Mouse (Mus musculus) heart, embryonic 13.5 days (tissue): ENCODE measurements around the gene C130050O18Rik. TPM values are rescaled to one million over a fixed set of nuclear protein-coding genes. Genes with fewer than 3 reads are reported as not detected.

Experiments used
- ATAC-seq: fragments of 200-750 bp; cut with Nextera tagmentation; 2 replicates; pipeline ENCODE4 v1.8.0; 2017; ENCODE audit warnings: moderate TSS enrichment; ENCODE audit not compliant: insufficient number of reproducible peaks, low FRiP score, low TSS enrichment; ENCODE audit errors: extremely low read depth
- H3K27ac ChIP-seq: fragments of 300-500 bp; sonication (generic); replicated peaks from 2 replicates; pipeline ENCODE4 v1.5.1; 2015; ENCODE audit warnings: moderate library complexity, mild to moderate bottlenecking, inconsistent platforms
- H3K27me3 ChIP-seq: fragments of 300-500 bp; sonication (generic); replicated peaks from 2 replicates; pipeline ENCODE4 v1.6.1; 2015; ENCODE audit warnings: mild to moderate bottlenecking, inconsistent platforms
- H3K36me3 ChIP-seq: fragments of 300-500 bp; sonication (generic); 2 replicates; pipeline ENCODE4 v1.6.1; 2015; ENCODE audit warnings: mild to moderate bottlenecking, inconsistent platforms
- H3K4me1 ChIP-seq: fragments of 300-500 bp; sonication (generic); 2 replicates; pipeline ENCODE4 v1.6.1; 2015; ENCODE audit warnings: inconsistent platforms
- H3K4me2 ChIP-seq: fragments of 300-500 bp; sonication (generic); 2 replicates; pipeline ENCODE4 v1.6.1; 2015; ENCODE audit warnings: inconsistent platforms, mild to moderate bottlenecking, moderate library complexity
- H3K4me3 ChIP-seq: fragments of 300-500 bp; sonication (generic); 2 replicates; pipeline ENCODE4 v1.5.1; 2015; ENCODE audit warnings: moderate library complexity, mild to moderate bottlenecking, inconsistent platforms
- H3K9ac ChIP-seq: fragments of 300-500 bp; sonication (generic); 2 replicates; pipeline ENCODE4 v1.6.1; 2015; ENCODE audit warnings: inconsistent platforms, mild to moderate bottlenecking, moderate library complexity
- H3K9me3 ChIP-seq: fragments of 300-500 bp; sonication (generic); 2 replicates; pipeline ENCODE4 v1.6.1; 2016; ENCODE audit warnings: inconsistent platforms
- WGBS: fragments of 180-500 bp; shearing (Covaris S2); methylation state at CpG from one replicate; pipeline ENCODE4 v1.1.7; 2015; ENCODE audit warnings: mixed read lengths; 5-methylcytosine and 5-hydroxymethylcytosine counted together
- polyA plus RNA-seq: library from polyadenylated mRNA; unstranded; fragments of >200 nt; fragmentation: Nextera tagmentation; extraction: Ambion mirVana; gene quantifications from 2 replicates; pipeline ENCODE4 v1.2.1, GENCODE M21; 2015

Gene C130050O18Rik
- polyA plus RNA-seq, 1 experiment from 2014 or later, result 0.24 TPM

DNA sequence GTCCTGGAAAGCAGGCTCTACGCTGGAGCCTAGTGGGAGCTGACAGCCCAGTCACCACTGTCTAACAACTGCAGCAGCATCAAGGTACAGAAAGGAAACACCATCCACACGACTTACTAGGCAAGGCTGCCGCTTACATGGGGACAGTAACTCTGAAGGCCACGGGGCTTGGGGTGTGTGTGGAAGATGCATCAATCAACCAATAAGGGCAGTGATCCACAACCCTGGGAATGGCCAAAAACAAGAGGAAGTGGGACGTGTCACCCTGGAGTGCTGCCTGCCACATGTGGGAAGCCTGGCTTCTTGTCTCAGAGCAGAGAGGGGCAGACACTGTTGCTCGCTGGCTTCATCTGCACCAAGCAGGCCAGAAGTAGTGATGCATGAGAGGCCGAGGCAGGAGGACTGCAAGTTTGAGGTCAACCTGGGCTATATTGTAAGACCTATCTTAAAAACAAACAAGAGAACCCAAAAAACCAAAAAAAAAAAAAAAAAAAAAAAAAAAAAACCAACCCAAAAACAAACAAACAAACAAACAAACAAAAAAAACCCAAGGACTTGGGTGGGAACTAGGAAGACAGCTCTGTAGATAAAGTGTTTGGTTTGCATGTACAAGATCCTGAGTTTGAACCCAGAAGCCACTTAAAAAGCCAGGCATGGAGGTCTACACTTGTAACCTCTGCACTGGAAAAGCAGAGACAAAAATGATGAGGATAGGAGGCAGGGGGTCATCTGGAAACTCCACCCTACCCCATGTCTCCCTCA is 27.8 kb downstream of the C130050O18Rik start:
- H3K36me3 ChIP-seq, result no peaks in the 10 kb centered on the region
- no peak overlapping the region for H3K4me3 ChIP-seq
- H3K4me1 ChIP-seq, result peaks cover 25% of the 10 kb centered on the region
- H3K4me2 ChIP-seq, result no peak overlapping the region
- peaks cover 33% of the 10 kb centered on the region for H3K27me3 ChIP-seq
- ATAC-seq, result no peak
- H3K9ac ChIP-seq, result no peak overlapping the region
- WGBS, result 67% methylated on average over 7 of the region's 7 CpGs
- no peaks in the 10 kb centered on the region for H3K9me3 ChIP-seq
- no peak overlapping the region for H3K27ac ChIP-seq

DNA sequence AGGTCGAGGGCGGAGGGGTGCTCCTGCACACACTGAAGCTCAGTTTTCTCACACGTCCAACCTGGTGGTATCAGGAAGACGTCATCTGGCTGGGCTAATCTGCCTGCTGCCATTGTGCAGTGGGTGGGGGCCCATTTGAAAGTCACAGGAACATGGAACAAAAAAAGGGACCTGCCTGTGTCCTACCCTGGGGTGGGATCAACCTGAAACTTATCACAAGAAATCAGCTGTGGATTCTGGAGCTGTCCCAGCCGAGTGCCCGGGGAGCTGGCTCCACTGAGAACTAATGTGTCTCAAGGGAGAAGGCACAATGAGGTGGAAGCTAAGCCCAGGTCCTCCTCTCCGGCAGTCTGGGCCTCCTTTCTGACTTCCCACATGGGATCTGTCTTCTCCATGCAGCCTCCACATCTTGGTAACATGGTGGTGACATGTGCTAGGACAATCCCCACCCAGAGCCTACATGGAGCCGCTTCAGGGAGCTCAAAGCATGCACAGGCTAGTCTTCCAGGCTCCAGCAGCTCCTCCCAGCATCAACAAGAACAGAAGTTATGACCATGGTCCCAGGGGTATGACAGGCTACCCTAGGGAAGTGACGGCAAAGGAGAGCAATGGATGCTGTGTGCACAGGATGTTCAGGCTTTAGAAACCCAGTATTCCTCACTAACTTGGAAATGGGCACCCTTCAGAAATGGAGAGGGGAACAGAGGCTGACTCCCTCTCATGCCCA is 28.9 kb downstream of the C130050O18Rik start:
- Histone ChIP-seq H3K9ac (no peak overlapping the region), H3K27me3 (peaks cover 31% of the 10 kb centered on the region), H3K4me2 (no peak overlapping the region), H3K36me3 (no peaks in the 10 kb centered on the region), H3K4me3 (no peak overlapping the region), H3K27ac (no peak overlapping the region), H3K4me1 (peaks cover 20% of the 10 kb centered on the region), H3K9me3 (no peaks in the 10 kb centered on the region)
- no peak for ATAC-seq
- WGBS, result 71% methylated on average over 9 of the region's 9 CpGs

DNA sequence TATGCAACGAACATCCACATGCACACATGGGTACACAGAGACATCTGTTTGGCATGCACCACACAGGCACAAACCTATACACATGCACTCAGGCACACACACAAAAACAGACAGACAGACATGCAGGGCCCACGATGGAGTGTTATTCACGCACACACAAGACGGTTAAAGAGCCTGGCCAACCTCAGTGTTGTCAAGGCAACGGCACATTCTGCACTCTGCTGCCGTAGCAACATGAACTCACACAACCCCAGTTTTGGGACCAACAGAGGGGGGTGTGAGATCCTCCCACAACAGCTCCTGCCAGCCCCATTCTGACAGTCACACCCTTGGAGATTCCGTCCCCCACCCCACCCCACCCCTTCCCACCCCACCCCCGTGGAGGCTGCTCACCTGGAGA is 29.9 kb downstream of the C130050O18Rik start:
- ATAC-seq, result no peak
- no peak overlapping the region for H3K9ac ChIP-seq
- no peaks in the 10 kb centered on the region for H3K9me3 ChIP-seq
- H3K27ac ChIP-seq, result no peak overlapping the region
- H3K4me3 ChIP-seq, result no peak overlapping the region
- H3K27me3 ChIP-seq, result peaks cover 28% of the 10 kb centered on the region
- no peak overlapping the region for H3K4me2 ChIP-seq
- no peaks in the 10 kb centered on the region for H3K36me3 ChIP-seq
- 64% methylated on average over 8 of the region's 8 CpGs for WGBS
- peaks cover 11% of the 10 kb centered on the region for H3K4me1 ChIP-seq

DNA sequence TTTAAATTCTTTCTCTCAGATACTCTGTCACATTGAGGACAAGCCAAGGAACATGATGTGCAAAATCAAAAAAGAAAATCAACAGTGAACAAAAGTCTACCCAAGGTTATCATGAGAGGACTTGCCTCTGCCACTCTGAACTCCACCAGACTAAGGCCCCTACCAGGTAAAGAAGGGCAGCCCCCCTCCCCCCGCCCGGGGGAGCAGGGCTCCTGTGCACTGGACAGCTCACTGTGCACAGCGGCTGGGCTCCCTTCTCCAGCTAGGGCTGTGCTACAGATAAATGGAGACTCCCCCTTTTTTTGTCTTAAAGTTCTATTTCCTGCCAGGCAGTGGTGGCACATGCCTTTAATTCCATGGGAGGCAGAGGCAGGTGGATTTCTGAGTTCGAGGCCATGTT is 32.7 kb downstream of the C130050O18Rik start:
- Histone ChIP-seq H3K4me1 (peaks cover 17% of the 10 kb centered on the region; the same call in 1 of the 2 replicates), H3K9me3 (no peaks in the 10 kb centered on the region), H3K36me3 (no peaks in the 10 kb centered on the region), H3K27me3 (peaks cover 17% of the 10 kb centered on the region; the same call in 1 of the 2 replicates), H3K9ac (no peak overlapping the region), H3K4me3 (no peak overlapping the region), H3K4me2 (no peak overlapping the region), H3K27ac (no peak overlapping the region)
- WGBS, result 91% methylated on average over 4 of the region's 4 CpGs
- no peak for ATAC-seq

DNA sequence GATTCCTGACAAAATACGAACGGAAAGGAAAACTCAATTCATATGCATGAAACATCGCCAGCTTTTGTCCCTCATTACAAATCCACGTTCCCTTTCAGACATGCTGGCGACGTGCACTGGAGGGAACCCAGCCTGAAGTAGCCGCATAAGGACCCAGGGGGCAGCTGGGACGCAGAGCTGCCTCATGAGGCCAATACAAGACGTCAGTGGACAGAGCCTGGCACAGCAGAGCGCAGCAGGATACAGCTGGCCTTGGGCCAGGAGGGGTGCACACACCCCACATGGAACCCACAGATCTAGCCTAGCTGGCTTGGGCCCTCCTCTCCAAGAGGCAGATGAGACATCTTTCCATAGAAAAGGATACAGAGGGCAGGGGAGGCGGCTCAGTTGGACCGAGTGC is 33.4 kb downstream of the C130050O18Rik start:
- no peaks in the 10 kb centered on the region for H3K9me3 ChIP-seq
- H3K27ac ChIP-seq, result no peak overlapping the region
- 85% methylated on average over 12 of the region's 12 CpGs for WGBS
- H3K4me1 ChIP-seq, result peaks cover 17% of the 10 kb centered on the region; the same call in 1 of the 2 replicates
- no peak overlapping the region for H3K9ac ChIP-seq
- no peak for ATAC-seq
- no peak overlapping the region for H3K4me3 ChIP-seq
- H3K4me2 ChIP-seq, result no peak overlapping the region
- peaks cover 15% of the 10 kb centered on the region; the same call in 1 of the 2 replicates for H3K27me3 ChIP-seq
- no peaks in the 10 kb centered on the region for H3K36me3 ChIP-seq

DNA sequence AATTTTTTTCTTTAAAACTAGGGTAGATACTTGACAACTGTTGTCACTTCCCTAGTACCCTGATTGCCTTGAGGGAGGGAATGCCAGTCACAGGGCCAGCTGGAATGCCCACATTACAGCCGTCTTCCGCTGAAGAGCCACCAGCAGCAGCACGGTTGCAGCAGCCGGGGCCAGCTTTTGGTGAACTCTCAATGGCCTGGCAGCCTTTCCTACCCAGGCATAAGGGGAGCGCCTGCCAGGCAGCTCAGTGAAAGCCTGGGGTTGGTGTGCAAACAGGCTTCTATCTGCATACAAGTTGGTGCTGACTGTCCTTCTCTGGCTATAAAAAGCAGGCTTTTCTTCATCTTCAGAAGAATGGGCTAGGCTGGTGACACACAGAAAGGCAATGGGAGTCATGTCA is 35.4 kb downstream of the C130050O18Rik start:
- Histone ChIP-seq H3K27me3 (peaks cover 8% of the 10 kb centered on the region; the same call in 1 of the 2 replicates), H3K9ac (no peak overlapping the region), H3K4me2 (no peak overlapping the region), H3K9me3 (no peaks in the 10 kb centered on the region), H3K4me3 (no peak overlapping the region), H3K4me1 (peaks cover 12% of the 10 kb centered on the region; the same call in 1 of the 2 replicates), H3K27ac (no peak overlapping the region), H3K36me3 (no peaks in the 10 kb centered on the region)
- no peak for ATAC-seq
- whole genome bisulfite sequencing, result 73% methylated on average over 5 of the region's 5 CpGs

DNA sequence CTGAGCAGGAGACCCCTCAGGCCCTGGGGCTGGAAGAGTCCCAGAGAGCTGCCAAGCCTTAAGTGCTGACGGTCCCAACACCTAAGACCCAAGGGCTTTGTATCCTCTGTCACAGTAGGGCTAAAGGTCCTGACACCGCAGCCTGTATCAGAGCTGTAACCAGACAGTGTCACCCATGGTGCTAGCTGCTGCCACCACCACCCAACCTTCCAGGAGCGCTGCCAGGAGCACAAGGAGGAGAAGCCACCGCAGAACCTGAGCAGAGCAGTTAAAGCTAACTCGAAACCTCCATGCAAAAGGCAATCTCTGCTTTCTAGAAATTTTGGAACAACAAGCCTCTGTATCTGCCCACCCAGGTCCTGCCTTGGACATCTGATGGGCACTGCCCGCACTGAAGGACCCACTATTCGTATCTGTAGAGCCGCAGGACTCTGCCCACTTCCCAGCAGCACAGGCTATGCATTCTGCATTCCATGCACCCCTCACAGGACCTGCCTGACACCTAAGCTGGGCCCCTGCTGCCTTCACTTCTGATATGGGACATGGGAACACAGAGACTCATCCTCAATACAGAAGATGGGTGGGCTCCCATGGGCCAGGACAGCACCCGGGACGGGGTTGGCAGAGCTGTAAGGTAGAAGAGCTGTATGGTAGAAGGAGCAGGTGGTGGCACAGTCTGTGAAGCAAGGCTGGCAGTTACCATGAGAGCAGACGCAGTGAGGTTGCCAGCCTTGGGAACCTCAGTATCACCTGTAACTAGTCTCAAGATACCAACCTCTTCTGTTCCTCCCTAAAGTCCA is 36.0 kb downstream of the C130050O18Rik start:
- no peak overlapping the region for H3K27ac ChIP-seq
- peaks cover 12% of the 10 kb centered on the region; the same call in 1 of the 2 replicates for H3K4me1 ChIP-seq
- 85% methylated on average over 11 of the region's 11 CpGs for WGBS
- H3K9ac ChIP-seq, result no peak overlapping the region
- no peaks in the 10 kb centered on the region for H3K9me3 ChIP-seq
- no peak overlapping the region for H3K4me2 ChIP-seq
- H3K27me3 ChIP-seq, result peaks cover 8% of the 10 kb centered on the region; the same call in 1 of the 2 replicates
- H3K36me3 ChIP-seq, result no peaks in the 10 kb centered on the region
- ATAC-seq, result no peak
- H3K4me3 ChIP-seq, result no peak overlapping the region

DNA sequence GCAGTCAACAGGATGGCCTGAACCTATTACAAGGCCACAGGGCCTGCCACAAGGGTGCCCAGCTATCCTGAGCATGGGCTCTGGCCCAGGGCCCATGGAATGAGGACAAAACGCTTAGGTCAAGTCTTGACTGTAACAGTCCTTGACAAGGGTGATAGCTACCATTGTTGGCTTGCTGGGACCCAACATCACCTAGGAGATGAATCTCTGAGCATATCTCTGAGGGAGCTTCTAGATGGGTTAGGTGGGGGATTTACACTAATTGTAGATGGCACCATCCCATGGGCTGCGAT is 36.6 kb downstream of the C130050O18Rik start:
- no peak overlapping the region for H3K4me3 ChIP-seq
- peaks cover 8% of the 10 kb centered on the region; the same call in 1 of the 2 replicates for H3K27me3 ChIP-seq
- no peak overlapping the region for H3K4me2 ChIP-seq
- no peak overlapping the region for H3K27ac ChIP-seq
- no peak overlapping the region for H3K9ac ChIP-seq
- H3K36me3 ChIP-seq, result no peaks in the 10 kb centered on the region
- ATAC-seq, result no peak
- WGBS, result 93% methylated on average over 2 of the region's 2 CpGs
- H3K4me1 ChIP-seq, result peaks cover 12% of the 10 kb centered on the region; the same call in 1 of the 2 replicates
- no peaks in the 10 kb centered on the region for H3K9me3 ChIP-seq

DNA sequence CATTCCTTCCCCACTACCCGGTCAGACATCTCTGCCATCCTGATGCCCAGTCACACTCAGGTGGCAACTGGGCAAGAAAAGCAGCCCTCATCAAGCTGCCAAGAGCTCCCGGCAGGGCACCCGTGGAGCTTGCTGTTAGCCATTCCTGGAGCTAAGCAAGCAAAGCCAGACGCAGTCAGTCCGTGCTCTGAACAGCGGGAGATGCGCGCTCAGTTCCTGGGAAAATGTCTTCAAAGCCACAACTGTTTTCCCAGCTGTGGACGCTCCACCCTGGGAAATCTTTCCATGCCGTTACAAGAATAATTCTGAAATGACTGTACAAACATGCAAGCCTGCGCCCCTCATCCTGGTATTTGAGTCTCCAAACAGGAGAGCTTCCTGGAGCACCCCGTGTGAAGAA is 37.3 kb downstream of the C130050O18Rik start:
- Histone ChIP-seq H3K4me2 (no peak overlapping the region), H3K4me1 (peaks cover 12% of the 10 kb centered on the region; the same call in 1 of the 2 replicates), H3K27ac (no peak overlapping the region), H3K9ac (no peak overlapping the region), H3K36me3 (no peaks in the 10 kb centered on the region), H3K9me3 (no peaks in the 10 kb centered on the region), H3K4me3 (no peak overlapping the region), H3K27me3 (peaks cover 8% of the 10 kb centered on the region; the same call in 1 of the 2 replicates)
- no peak for ATAC-seq
- WGBS, result 83% methylated on average over 12 of the region's 12 CpGs

DNA sequence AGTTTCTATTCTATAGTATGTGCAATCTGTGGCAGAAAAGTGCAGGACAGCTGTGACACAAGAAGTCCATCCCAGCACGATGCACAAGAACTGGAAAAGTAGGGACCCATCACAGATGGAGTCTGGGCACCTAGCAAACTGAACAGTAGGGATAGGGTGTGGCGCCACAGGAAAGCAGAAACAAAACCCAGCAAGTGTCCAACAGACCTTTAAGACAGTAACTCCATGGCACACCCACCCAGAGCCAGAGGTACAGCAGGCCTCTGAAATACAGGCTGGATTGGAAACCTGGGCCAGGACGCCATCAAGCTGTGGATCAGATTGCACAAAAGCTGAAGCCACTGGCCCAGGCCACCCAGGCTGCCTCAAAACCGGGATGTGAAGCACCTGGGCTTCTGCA is 37.9 kb downstream of the C130050O18Rik start:
- 80% methylated on average over 4 of the region's 4 CpGs for WGBS
- no peak for ATAC-seq
- Histone ChIP-seq H3K27ac (no peak overlapping the region), H3K9ac (no peak overlapping the region), H3K9me3 (no peaks in the 10 kb centered on the region), H3K4me3 (no peak overlapping the region), H3K36me3 (no peaks in the 10 kb centered on the region), H3K27me3 (peaks cover 8% of the 10 kb centered on the region; the same call in 1 of the 2 replicates), H3K4me1 (peaks cover 12% of the 10 kb centered on the region; the same call in 1 of the 2 replicates), H3K4me2 (no peak overlapping the region)

DNA sequence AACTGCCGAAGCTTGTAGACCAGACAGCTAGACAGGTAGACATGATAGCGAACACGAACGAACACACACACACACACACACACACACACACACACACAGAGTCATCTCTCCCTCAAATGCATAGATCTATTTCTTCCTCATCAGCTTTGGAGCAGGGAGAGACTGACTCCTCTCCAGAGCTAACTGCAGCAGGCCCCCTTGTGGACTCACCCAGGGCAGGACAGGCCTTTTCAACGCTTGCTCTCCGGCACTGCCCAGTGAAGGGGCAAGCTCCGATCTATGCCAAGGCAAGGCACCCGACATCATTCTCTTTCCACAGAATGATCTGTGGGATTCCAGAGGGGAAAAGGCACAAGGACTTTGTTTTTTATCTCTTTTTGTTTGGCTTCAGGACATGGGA is 40.2 kb downstream of the C130050O18Rik start:
- Histone ChIP-seq H3K27me3 (peaks cover 4% of the 10 kb centered on the region; the same call in 1 of the 2 replicates), H3K4me3 (no peak overlapping the region), H3K9me3 (no peaks in the 10 kb centered on the region), H3K27ac (no peak overlapping the region), H3K9ac (no peak overlapping the region), H3K36me3 (no peaks in the 10 kb centered on the region), H3K4me1 (peaks cover 22% of the 10 kb centered on the region), H3K4me2 (no peak overlapping the region)
- 84% methylated on average over 8 of the region's 8 CpGs for WGBS
- ATAC-seq, result no peak
